Mouse (Mus musculus): Measurements from ENCODE around the gene Cryba1. TPM values are rescaled to one million over a fixed set of nuclear protein-coding genes. Genes with fewer than 3 reads are reported as not detected.
A peak's percentile ranks its signal among the peaks of the same experiment; 100 is the strongest.

The Cryba1 gene
- polyA plus RNA-seq, 1 experiment: not detected

DNA sequence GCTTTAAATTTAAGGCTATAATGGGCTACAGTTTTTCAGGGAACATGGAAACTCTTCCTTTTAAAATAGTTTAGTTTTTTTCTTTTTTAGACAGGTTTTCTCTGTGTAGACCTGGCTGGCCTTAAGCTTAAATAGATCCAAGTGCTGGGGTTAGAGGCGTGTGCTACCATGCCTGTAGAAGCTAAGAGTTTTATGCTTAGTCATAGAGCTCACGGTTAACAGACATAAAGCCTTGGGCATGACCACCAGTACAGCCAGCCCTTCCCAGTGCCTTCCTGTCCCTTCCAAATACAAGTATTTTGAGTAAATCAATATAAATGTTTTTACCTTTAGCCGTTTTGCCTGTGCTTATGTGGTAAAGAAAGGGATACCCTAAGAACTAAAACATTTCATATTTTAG is 19.2 kb downstream of the Cryba1 start:
- peaks cover 95% of the 10 kb centered on the region for H3K79me2 ChIP-seq (ENCODE audit: control insufficient read depth, insufficient read depth)
- peaks cover 56% of the 10 kb centered on the region for H3K36me3 ChIP-seq (ENCODE audit: control insufficient read depth, insufficient read depth)
- TF ChIP-seq USF1 (IDR thresholded peaks at IDR 0.05; ENCODE audit: low read depth): no peak
- no peak for TF ChIP-seq E2F4 (IDR thresholded peaks at IDR 0.05; ENCODE audit: insufficient read depth)
- TF ChIP-seq POLR2A (IDR thresholded peaks at IDR 0.05; ENCODE audit: insufficient read length, low read depth): no peak
- no peak for TF ChIP-seq POLR2AphosphoS2 (IDR thresholded peaks at IDR 0.05; ENCODE audit: insufficient read length, low read depth)
- TF ChIP-seq CEBPB (IDR thresholded peaks at IDR 0.05; ENCODE audit: insufficient read depth, poor library complexity, severe bottlenecking): no peak
- no peak for TF ChIP-seq MYOD1 (IDR thresholded peaks at IDR 0.05; ENCODE audit: control insufficient read depth in 1 of 3, insufficient read length in 2 of 3, low read depth in 2 of 3)
- TF ChIP-seq REST (IDR thresholded peaks at IDR 0.05; ENCODE audit: insufficient read depth, insufficient read length): no peak
- no peak for TF ChIP-seq TCF12 (IDR thresholded peaks at IDR 0.05; ENCODE audit: insufficient read depth, poor library complexity, severe bottlenecking)
- no peak for TF ChIP-seq SRF (IDR thresholded peaks at IDR 0.05; ENCODE audit: control insufficient read depth, insufficient read length, low read depth)
- TF ChIP-seq TCF3 (IDR thresholded peaks at IDR 0.05; ENCODE audit: insufficient read length, low read depth): no peak
- no peak for TF ChIP-seq MYOG (IDR thresholded peaks at IDR 0.05; ENCODE audit: control insufficient read depth in 1 of 3, insufficient read depth in 1 of 3, insufficient read length in 2 of 3, low read depth in 2 of 3)
- no peak for TF ChIP-seq MAX (IDR thresholded peaks at IDR 0.05; ENCODE audit: low read depth)
- no peak overlapping the region for H3ac ChIP-seq (ENCODE audit: control insufficient read depth, insufficient read length)
- no peak overlapping the region for H3K4me2 ChIP-seq (ENCODE audit: low read depth)
- H3K4me3 ChIP-seq: no peak overlapping the region
- H3K27me3 ChIP-seq (ENCODE audit: control insufficient read depth, insufficient read depth, insufficient read length): no peaks in the 10 kb centered on the region

- TF ChIP-seq TCF12 (IDR thresholded peaks at IDR 0.05; ENCODE audit: insufficient read depth, poor library complexity, severe bottlenecking) (no peak), POLR2AphosphoS2 (IDR thresholded peaks at IDR 0.05; ENCODE audit: insufficient read length, low read depth) (no peak), E2F4 (IDR thresholded peaks at IDR 0.05; ENCODE audit: insufficient read depth) (no peak), CEBPB (IDR thresholded peaks at IDR 0.05; ENCODE audit: insufficient read depth, poor library complexity, severe bottlenecking) (no peak), MAX (IDR thresholded peaks at IDR 0.05; ENCODE audit: low read depth) (no peak), MYOD1 (IDR thresholded peaks at IDR 0.05; ENCODE audit: control insufficient read depth in 1 of 3, insufficient read length in 2 of 3, low read depth in 2 of 3) (no peak), REST (IDR thresholded peaks at IDR 0.05; ENCODE audit: insufficient read depth, insufficient read length) (no peak)
- Histone ChIP-seq H3K27me3 (ENCODE audit: control insufficient read depth, insufficient read depth, insufficient read length) (no peaks in the 10 kb centered on the region), H3K4me3 (no peak overlapping the region), H3K79me2 (ENCODE audit: control insufficient read depth, insufficient read depth) (peaks cover 100% of the 10 kb centered on the region), H3K4me2 (ENCODE audit: low read depth) (no peak overlapping the region), H3ac (ENCODE audit: control insufficient read depth, insufficient read length) (no peak overlapping the region), H3K36me3 (ENCODE audit: control insufficient read depth, insufficient read depth) (peaks cover 61% of the 10 kb centered on the region)
Measured at GRCm38 (mm10) chr11:77697232-77697631, 27.9 kb downstream of the Cryba1 start.

GRCm38 (mm10) chr11:77693026-77693425 is 32.1 kb downstream of the Cryba1 start:
- Histone ChIP-seq H3K4me2 (ENCODE audit: low read depth) (no peak overlapping the region), H3ac (ENCODE audit: control insufficient read depth, insufficient read length) (no peak overlapping the region), H3K79me2 (ENCODE audit: control insufficient read depth, insufficient read depth) (peaks cover 100% of the 10 kb centered on the region), H3K27me3 (ENCODE audit: control insufficient read depth, insufficient read depth, insufficient read length) (no peaks in the 10 kb centered on the region), H3K36me3 (ENCODE audit: control insufficient read depth, insufficient read depth) (peaks cover 69% of the 10 kb centered on the region), H3K4me3 (no peak overlapping the region)
- no peak for TF ChIP-seq CEBPB (IDR thresholded peaks at IDR 0.05; ENCODE audit: insufficient read depth, poor library complexity, severe bottlenecking)
- TF ChIP-seq SRF (IDR thresholded peaks at IDR 0.05; ENCODE audit: control insufficient read depth, insufficient read length, low read depth): no peak

DNA sequence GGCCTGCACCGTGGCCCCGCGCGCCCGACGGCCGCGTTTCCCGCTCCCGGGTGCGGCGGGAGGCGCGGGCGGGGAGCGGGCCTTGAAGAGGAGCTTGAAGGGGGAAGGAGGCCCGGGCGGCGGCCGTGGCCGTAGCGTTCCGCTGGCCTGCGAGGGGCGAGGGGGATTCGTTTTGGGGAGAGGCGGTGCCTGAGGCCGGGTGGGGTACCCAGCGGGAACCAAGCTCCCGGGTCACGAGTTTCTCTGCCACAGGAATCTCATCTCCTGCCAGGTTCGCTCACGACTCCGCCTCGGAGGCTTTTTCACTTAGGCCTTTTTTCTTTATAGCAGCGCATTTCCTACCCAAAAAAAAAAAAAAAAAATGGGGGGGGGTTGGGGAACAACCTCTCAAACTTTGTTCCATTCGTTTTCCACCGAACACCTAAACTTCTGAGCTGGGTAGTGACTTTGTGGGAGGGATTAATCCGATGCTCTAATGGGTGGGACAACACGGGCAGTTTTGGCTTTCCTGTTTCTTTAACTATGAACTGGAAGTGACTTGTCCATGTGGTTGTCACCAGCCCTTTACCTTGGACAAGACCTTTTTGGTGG is 37.4 kb downstream of the Cryba1 start:
- TF ChIP-seq REST (IDR thresholded peaks at IDR 0.05; ENCODE audit: insufficient read depth, insufficient read length) (no peak), POLR2A (IDR thresholded peaks at IDR 0.05; ENCODE audit: insufficient read length, low read depth) (peak; percentile 11)
- Histone ChIP-seq H3K79me2 (ENCODE audit: control insufficient read depth, insufficient read depth) (peaks cover 63% of the 10 kb centered on the region), H3K4me2 (ENCODE audit: low read depth) (peak overlapping the region; percentile 88), H3K4me3 (peak overlapping the region; percentile 95), H3ac (ENCODE audit: control insufficient read depth, insufficient read length) (peak overlapping the region; percentile 91), H3K27me3 (ENCODE audit: control insufficient read depth, insufficient read depth, insufficient read length) (no peaks in the 10 kb centered on the region), H3K36me3 (ENCODE audit: control insufficient read depth, insufficient read depth) (peaks cover 30% of the 10 kb centered on the region)

GRCm38 (mm10) chr11:77686841-77687540 is 38.1 kb downstream of the Cryba1 start:
- Histone ChIP-seq H3K36me3 (ENCODE audit: control insufficient read depth, insufficient read depth) (peaks cover 24% of the 10 kb centered on the region), H3K4me3 (peak overlapping the region; percentile 95), H3K79me2 (ENCODE audit: control insufficient read depth, insufficient read depth) (peaks cover 57% of the 10 kb centered on the region), H3ac (ENCODE audit: control insufficient read depth, insufficient read length) (peak overlapping the region; percentile 91), H3K4me2 (ENCODE audit: low read depth) (no peak overlapping the region), H3K27me3 (ENCODE audit: control insufficient read depth, insufficient read depth, insufficient read length) (no peaks in the 10 kb centered on the region)
- TF ChIP-seq MAX (IDR thresholded peaks at IDR 0.05; ENCODE audit: low read depth) (no peak), POLR2A (IDR thresholded peaks at IDR 0.05; ENCODE audit: insufficient read length, low read depth) (peak; percentile 39), MYOG (IDR thresholded peaks at IDR 0.05; ENCODE audit: control insufficient read depth in 1 of 3, insufficient read depth in 1 of 3, insufficient read length in 2 of 3, low read depth in 2 of 3) (no peak), POLR2AphosphoS2 (IDR thresholded peaks at IDR 0.05; ENCODE audit: insufficient read length, low read depth) (peak; percentile 59), TCF12 (IDR thresholded peaks at IDR 0.05; ENCODE audit: insufficient read depth, poor library complexity, severe bottlenecking) (no peak)
